Mouse (Mus musculus) E14TG2a.4 (cell line): ENCODE measurements around the gene Zfp142.

Experiments used
- H3K27me3 ChIP-seq: 2 replicates; pipeline ENCODE4 v1.6.1; 2014; ENCODE audit warnings: low read length, control low read depth; ENCODE audit not compliant: insufficient read depth
- H3K36me3 ChIP-seq: 2 replicates; pipeline ENCODE4 v1.6.1; 2014; ENCODE audit warnings: low read length, control low read depth; ENCODE audit not compliant: insufficient read depth
- H3K4me1 ChIP-seq: replicated peaks from 2 replicates; pipeline ENCODE4 v1.6.1; 2014; ENCODE audit warnings: low read depth, low read length, control low read depth
- H3K4me3 ChIP-seq: replicated peaks from 2 replicates; pipeline ENCODE4 v1.5.1; 2014; ENCODE audit warnings: mild to moderate bottlenecking, low read length
- H3K9me3 ChIP-seq: 2 replicates; pipeline ENCODE4 v1.6.1; 2014; ENCODE audit warnings: low read length, control low read depth
- CTCF ChIP-seq: conservative IDR thresholded peaks from 2 replicates; pipeline ENCODE4 v1.5.1; 2014; ENCODE audit warnings: low read length
- NANOG ChIP-seq: IDR thresholded peaks from 2 replicates; pipeline ENCODE4 v1.6.1; 2014; ENCODE audit warnings: borderline replicate concordance, low read length, mixed read lengths
- POU5F1 ChIP-seq: IDR thresholded peaks from 2 replicates; pipeline ENCODE4 v1.6.1; 2014; ENCODE audit warnings: low read length, borderline replicate concordance

Zfp142 gene

GRCm38 (mm10) chr1:74587233-74587772 lies 743 bp downstream of the Zfp142 start:
- TF ChIP-seq POU5F1 (no peak), NANOG (no peak), CTCF (no peak)

GRCm38 (mm10) chr1:74584616-74585398 lies 3.2 kb downstream of the Zfp142 start:
- Histone ChIP-seq H3K4me3 (no peak overlapping the region), H3K27me3 (no peaks in the 10 kb centered on the region), H3K36me3 (peaks cover 53% of the 10 kb centered on the region), H3K4me1 (peaks cover 62% of the 10 kb centered on the region), H3K9me3 (no peaks in the 10 kb centered on the region)
- TF ChIP-seq NANOG (no peak), POU5F1 (no peak)

More at GRCm38 (mm10) chr1:74587233-74587772, 743 bp downstream of the Zfp142 start:
- Histone ChIP-seq H3K4me1 (peaks cover 59% of the 10 kb centered on the region), H3K27me3 (no peaks in the 10 kb centered on the region), H3K9me3 (no peaks in the 10 kb centered on the region), H3K4me3 (peak overlapping the region; percentile 99), H3K36me3 (peaks cover 58% of the 10 kb centered on the region)

- H3K4me1 ChIP-seq, result peaks cover 46% of the 10 kb centered on the region
- TF ChIP-seq CTCF (no peak), POU5F1 (no peak), NANOG (no peak)
- H3K9me3 ChIP-seq, result no peaks in the 10 kb centered on the region
- H3K27me3 ChIP-seq, result no peaks in the 10 kb centered on the region
- peak overlapping the region; percentile 27 for H3K4me3 ChIP-seq
- peaks cover 70% of the 10 kb centered on the region for H3K36me3 ChIP-seq
These were observed 5.4 kb downstream of the Zfp142 start for GRCm38 (mm10) chr1:74582621-74583020.

- Histone ChIP-seq H3K27me3 (no peaks in the 10 kb centered on the region), H3K36me3 (peaks cover 98% of the 10 kb centered on the region), H3K9me3 (no peaks in the 10 kb centered on the region), H3K4me1 (peaks cover 29% of the 10 kb centered on the region), H3K4me3 (no peak overlapping the region)
- TF ChIP-seq CTCF, result no peak
- no peak for TF ChIP-seq POU5F1
- TF ChIP-seq NANOG, result no peak
These were observed 18.0 kb downstream of the Zfp142 start for GRCm38 (mm10) chr1:74569739-74570719.

GRCm38 (mm10) chr1:74565834-74566233 lies 22.2 kb downstream of the Zfp142 start:
- TF ChIP-seq NANOG, result no peak
- TF ChIP-seq CTCF, result no peak
- TF ChIP-seq POU5F1, result no peak

GRCm38 (mm10) chr1:74559061-74559460 lies 29.0 kb downstream of the Zfp142 start:
- H3K9me3 ChIP-seq, result no peaks in the 10 kb centered on the region
- H3K4me3 ChIP-seq, result no peak overlapping the region
- H3K4me1 ChIP-seq, result no peaks in the 10 kb centered on the region
- TF ChIP-seq CTCF, result no peak
- TF ChIP-seq NANOG, result no peak
- TF ChIP-seq POU5F1, result no peak
- H3K36me3 ChIP-seq, result peaks cover 3% of the 10 kb centered on the region
- no peaks in the 10 kb centered on the region for H3K27me3 ChIP-seq

More at GRCm38 (mm10) chr1:74565834-74566233, 22.2 kb downstream of the Zfp142 start:
- H3K4me3 ChIP-seq, result no peak overlapping the region
- H3K36me3 ChIP-seq, result peaks cover 69% of the 10 kb centered on the region
- H3K9me3 ChIP-seq, result no peaks in the 10 kb centered on the region
- no peaks in the 10 kb centered on the region for H3K27me3 ChIP-seq
- H3K4me1 ChIP-seq, result peaks cover 13% of the 10 kb centered on the region

- peaks cover 15% of the 10 kb centered on the region for H3K27me3 ChIP-seq
- H3K4me3 ChIP-seq, result no peak within 1 kb of the TSS
- no peaks in the 10 kb centered on the region for H3K36me3 ChIP-seq
- no peaks in the 10 kb centered on the region for H3K9me3 ChIP-seq
- H3K4me1 ChIP-seq, result peaks cover 13% of the 10 kb centered on the region
- no peak for TF ChIP-seq POU5F1
- TF ChIP-seq NANOG, result no peak
- no peak for TF ChIP-seq CTCF
These were observed 43.9 kb downstream of the Zfp142 start, which contains the start of gene Usp37 for GRCm38 (mm10) chr1:74544184-74544583. Gene Usp37, minus strand, starts transcription at chr1:74544284.

- Histone ChIP-seq H3K4me3 (no peak within 1 kb of the TSS), H3K9me3 (no peaks in the 10 kb centered on the region), H3K36me3 (no peaks in the 10 kb centered on the region), H3K4me1 (peaks cover 8% of the 10 kb centered on the region), H3K27me3 (peaks cover 15% of the 10 kb centered on the region)
- no peak for TF ChIP-seq NANOG
- no peak for TF ChIP-seq POU5F1
These were observed 45.5 kb downstream of the Zfp142 start, which contains the start of gene Plcd4 for GRCm38 (mm10) chr1:74542451-74542961. Gene Plcd4, plus strand, starts transcription at chr1:74542888.
